ENCODE assay signal across 8 mouse cellular contexts in genomic region chr2:25193330-25193770, GRCm38 (mm10). TPM values are rescaled to one million over a fixed set of nuclear protein-coding genes. Genes with fewer than 3 reads are reported as not detected.
DNase-seq lines count a peak whose midpoint lies in the region; ATAC-seq and TF ChIP-seq lines count a peak whose summit lies in the region.

No protein-coding gene starts in this region.

- H3K9ac ChIP-seq in heart, adult 2 months (ENCODE audit: low read depth, low read length), result no peak overlapping the region
- no peak overlapping the region for H3K9ac ChIP-seq in limb, embryonic 14.5 days (ENCODE audit: low read depth, low read length, severe bottlenecking)
- H3K9ac ChIP-seq in midbrain, embryonic 16.5 days (ENCODE audit: low read depth, low read length), result no peak overlapping the region

- no peak; the same call in 1 of the 2 replicates for TF ChIP-seq POLR2A in heart, adult 2 months (IDR thresholded peaks at IDR 0.05; ENCODE audit: insufficient read depth, low read depth, low read length)
- TF ChIP-seq POLR2A in kidney, adult 2 months (IDR thresholded peaks at IDR 0.05; ENCODE audit: low read depth, low read length), result no peak
- no peak for TF ChIP-seq POLR2A in limb, embryonic 14.5 days (IDR thresholded peaks at IDR 0.05; ENCODE audit: borderline replicate concordance, extremely low read depth, insufficient read depth, insufficient read length)

- no peak overlapping the region for H3K27ac ChIP-seq in embryonic facial prominence, embryonic 10.5 days (replicated peaks)
- H3K27ac ChIP-seq in heart, adult 2 months, result peak overlapping the region; percentile 95
- H3K27ac ChIP-seq in kidney, adult 2 months (ENCODE audit: insufficient read depth, low read depth, low read length), result peak overlapping the region; percentile 21; the same call in 1 of the 2 replicates
- no peak overlapping the region for H3K27ac ChIP-seq in limb, embryonic 14.5 days (replicated peaks; ENCODE audit: low read depth, low read length)
- H3K27ac ChIP-seq in midbrain, embryonic 16.5 days (ENCODE audit: low read length), result no peak overlapping the region

- peak; percentile 71 for DNase-seq in 3134 (ENCODE audit: extremely low read depth, insufficient read length, low spot score)
- DNase-seq in adrenal gland, adult 8-10 months, result peak; percentile 76
- peak; percentile 85 for DNase-seq in embryonic facial prominence, embryonic 10.5 days (ENCODE audit: low spot score)
- DNase-seq in heart, adult 2 months, result peak; percentile 86 to 88
- peak; percentile 94 for DNase-seq in kidney, adult 2 months
- peak; percentile 92 for DNase-seq in limb, embryonic 14.5 days (ENCODE audit: low spot score)
- peak; percentile 61 to 76 for DNase-seq in spleen, postnatal 14 days (ENCODE audit: low spot score in 2 of 2)

- peak; percentile 80 for ATAC-seq in limb, embryonic 14.5 days (ENCODE audit: low FRiP score, low read depth)
- peak; percentile 79 for ATAC-seq in midbrain, embryonic 16.5 days

- H3K4me3 ChIP-seq in embryonic facial prominence, embryonic 10.5 days, result peak overlapping the region; percentile 6; the same call in 1 of the 2 replicates
- peak overlapping the region; percentile 20; the same call in 1 of the 2 replicates for H3K4me3 ChIP-seq in heart, adult 2 months
- no peak overlapping the region for H3K4me3 ChIP-seq in kidney, adult 2 months (ENCODE audit: insufficient read depth, low read depth, low read length)
- H3K4me3 ChIP-seq in limb, embryonic 14.5 days (replicated peaks; ENCODE audit: low read length), result no peak overlapping the region
- no peak overlapping the region for H3K4me3 ChIP-seq in midbrain, embryonic 16.5 days (ENCODE audit: low read depth, low read length)

- H3K27me3 ChIP-seq in embryonic facial prominence, embryonic 10.5 days (replicated peaks; ENCODE audit: low read depth, poor library complexity, severe bottlenecking), result peaks cover 41% of the 10 kb centered on the region
- no peaks in the 10 kb centered on the region for H3K27me3 ChIP-seq in heart, adult 2 months (ENCODE audit: control insufficient read depth, insufficient read depth, low read length)
- H3K27me3 ChIP-seq in kidney, adult 2 months (replicated peaks; ENCODE audit: control insufficient read depth, insufficient read depth, low read length), result no peaks in the 10 kb centered on the region
- peaks cover 21% of the 10 kb centered on the region for H3K27me3 ChIP-seq in limb, embryonic 14.5 days (ENCODE audit: control insufficient read depth, insufficient read depth, low read length)
- peaks cover 21% of the 10 kb centered on the region for H3K27me3 ChIP-seq in midbrain, embryonic 16.5 days (ENCODE audit: control insufficient read depth, insufficient read depth, low read depth, low read length)

- intact Hi-C loops in heart, adult 2 months (cut with DNase I), result loop anchor here (1.0 to 2.0 kb wide), 2 partner anchors 17 to 35 kb away; partner anchors contain the start of gene Nelfb

- peaks cover 32% of the 10 kb centered on the region for H3K4me1 ChIP-seq in embryonic facial prominence, embryonic 10.5 days
- H3K4me1 ChIP-seq in heart, adult 2 months (ENCODE audit: control insufficient read depth, insufficient read depth, low read length), result peaks cover 20% of the 10 kb centered on the region
- H3K4me1 ChIP-seq in kidney, adult 2 months (ENCODE audit: control insufficient read depth, insufficient read depth, low read length), result peaks cover 10% of the 10 kb centered on the region; the same call in 1 of the 2 replicates
- H3K4me1 ChIP-seq in limb, embryonic 14.5 days (ENCODE audit: control insufficient read depth, insufficient read depth, low read length), result 0 out of 2 replicates have a peak, but pooled peaks cover 11% of the 10 kb centered on the region
- H3K4me1 ChIP-seq in midbrain, embryonic 16.5 days (ENCODE audit: control insufficient read depth, insufficient read depth, low read length), result no peaks in the 10 kb centered on the region; the same call in 1 of the 2 replicates

- no peaks in the 10 kb centered on the region for H3K79me2 ChIP-seq in heart, adult 2 months (replicated peaks; ENCODE audit: control insufficient read depth, insufficient read depth, low read length)

- TF ChIP-seq EP300 in heart, adult 2 months (IDR thresholded peaks at IDR 0.05; ENCODE audit: insufficient read depth, low read depth, low read length), result peak; percentile 99

- WGBS in embryonic facial prominence, embryonic 10.5 days, result 2% methylated on average over 6 of the region's 6 CpGs
- 2% methylated on average over 6 of the region's 6 CpGs for WGBS in heart, adult 2 months
- WGBS in kidney, adult 2 months, result 0% methylated on average over 6 of the region's 6 CpGs
- 0% methylated on average over 6 of the region's 6 CpGs for WGBS in limb, embryonic 14.5 days
- WGBS in midbrain, embryonic 16.5 days, result 3% methylated on average over 6 of the region's 6 CpGs

- TF ChIP-seq CTCF in heart, adult 2 months (IDR thresholded peaks at IDR 0.05), result peak; percentile 96
- peak; percentile 99 for TF ChIP-seq CTCF in kidney, adult 2 months (conservative IDR thresholded peaks at IDR 0.05; ENCODE audit: insufficient read depth, insufficient read length, low read depth, low read length)

- H3K36me3 ChIP-seq in embryonic facial prominence, embryonic 10.5 days (replicated peaks), result peaks cover 7% of the 10 kb centered on the region; the same call in 1 of the 2 replicates
- H3K36me3 ChIP-seq in heart, adult 2 months (ENCODE audit: control insufficient read depth, insufficient read depth, low read length), result no peaks in the 10 kb centered on the region
- no peaks in the 10 kb centered on the region for H3K36me3 ChIP-seq in kidney, adult 2 months (ENCODE audit: control insufficient read depth, insufficient read depth, low read length)
- no peaks in the 10 kb centered on the region for H3K36me3 ChIP-seq in limb, embryonic 14.5 days (ENCODE audit: control insufficient read depth, insufficient read depth, low read length)
- no peaks in the 10 kb centered on the region for H3K36me3 ChIP-seq in midbrain, embryonic 16.5 days (ENCODE audit: control insufficient read depth, insufficient read depth, low read length)

- H3K9me3 ChIP-seq in embryonic facial prominence, embryonic 10.5 days, result no peaks in the 10 kb centered on the region
- H3K9me3 ChIP-seq in limb, embryonic 14.5 days (ENCODE audit: control insufficient read depth, low read length), result no peaks in the 10 kb centered on the region
- no peaks in the 10 kb centered on the region for H3K9me3 ChIP-seq in midbrain, embryonic 16.5 days (replicated peaks; ENCODE audit: control insufficient read depth, low read length, poor library complexity, severe bottlenecking)

- peak overlapping the region; percentile 2; the same call in 1 of the 2 replicates for H3K4me2 ChIP-seq in limb, embryonic 14.5 days (replicated peaks; ENCODE audit: low read depth, low read length, severe bottlenecking)
- H3K4me2 ChIP-seq in midbrain, embryonic 16.5 days (ENCODE audit: low read length), result no peak overlapping the region

RNA-seq across cellular contexts. Expression of gene Tor4a, which starts 3.3 kb away (rescaled TPM):
- total RNA-seq in adrenal gland, adult 8-10 months (2022), result 10 to 100 TPM; 27.4 to 35.0 (median 31.7) TPM
- 2.2 and 2.4 TPM in 2 replicates for polyA plus RNA-seq in embryonic facial prominence, embryonic 10.5 days (2016; fragmentation: Nextera tagmentation; extraction: Ambion mirVana)
- total RNA-seq in heart, adult 2 months (2021), result 1 to 10 TPM; 4.3 to 4.9 TPM
- polyA plus RNA-seq in heart, adult 2 months (2012; rRNA removed), result 6.8 and 9.4 TPM in 2 replicates
- polyA plus RNA-seq in kidney, adult 2 months (2012; rRNA removed), result 21.8 and 26.9 TPM in 2 replicates
- 5.9 and 6.4 TPM in 2 replicates for polyA plus RNA-seq in limb, embryonic 14.5 days (2012; rRNA removed)
- polyA plus RNA-seq in limb, embryonic 14.5 days (2014; fragmentation: Nextera tagmentation; extraction: Ambion mirVana), result 8.1 and 8.5 TPM in 2 replicates
- polyA plus RNA-seq in midbrain, embryonic 16.5 days (2015; fragmentation: Nextera tagmentation; extraction: Ambion mirVana), result 1.2 and 1.4 TPM in 2 replicates

RNA-seq across cellular contexts. Expression of gene Nrarp, which starts 12.8 kb away (rescaled TPM):
- total RNA-seq in adrenal gland, adult 8-10 months (2022), result 1 to 10 TPM; 2.4 to 3.5 (median 2.7) TPM
- polyA plus RNA-seq in embryonic facial prominence, embryonic 10.5 days (2016; fragmentation: Nextera tagmentation; extraction: Ambion mirVana), result 19.8 and 26.6 TPM in 2 replicates
- 1 to 10 TPM; 6.2 to 7.4 TPM for total RNA-seq in heart, adult 2 months (2021)
- 10.2 and 11.2 TPM in 2 replicates for polyA plus RNA-seq in heart, adult 2 months (2012; rRNA removed)
- 5.7 and 7.8 TPM in 2 replicates for polyA plus RNA-seq in kidney, adult 2 months (2012; rRNA removed)
- 34.0 and 34.1 TPM in 2 replicates for polyA plus RNA-seq in limb, embryonic 14.5 days (2012; rRNA removed)
- 27.7 and 28.2 TPM in 2 replicates for polyA plus RNA-seq in limb, embryonic 14.5 days (2014; fragmentation: Nextera tagmentation; extraction: Ambion mirVana)
- polyA plus RNA-seq in midbrain, embryonic 16.5 days (2015; fragmentation: Nextera tagmentation; extraction: Ambion mirVana), result 13.1 and 15.0 TPM in 2 replicates

RNA-seq across cellular contexts. Expression of gene Nelfb, which starts 17.9 kb away (rescaled TPM):
- total RNA-seq in adrenal gland, adult 8-10 months (2022), result 10 to 100 TPM; 59.6 to 74.9 (median 68.6) TPM
- polyA plus RNA-seq in embryonic facial prominence, embryonic 10.5 days (2016; fragmentation: Nextera tagmentation; extraction: Ambion mirVana), result 124 and 125 TPM in 2 replicates
- total RNA-seq in heart, adult 2 months (2021), result 10 to 100 TPM; 37.4 TPM
- 47.0 and 86.7 TPM in 2 replicates for polyA plus RNA-seq in heart, adult 2 months (2012; rRNA removed)
- 62.6 and 70.5 TPM in 2 replicates for polyA plus RNA-seq in kidney, adult 2 months (2012; rRNA removed)
- polyA plus RNA-seq in limb, embryonic 14.5 days (2012; rRNA removed), result 84.4 and 98.3 TPM in 2 replicates
- polyA plus RNA-seq in limb, embryonic 14.5 days (2014; fragmentation: Nextera tagmentation; extraction: Ambion mirVana), result 88.4 and 106 TPM in 2 replicates
- 116 and 117 TPM in 2 replicates for polyA plus RNA-seq in midbrain, embryonic 16.5 days (2015; fragmentation: Nextera tagmentation; extraction: Ambion mirVana)

RNA-seq across cellular contexts. Expression of gene Stpg3, which starts 21.1 kb away (rescaled TPM):
- not detected for total RNA-seq in adrenal gland, adult 8-10 months (2022)
- polyA plus RNA-seq in embryonic facial prominence, embryonic 10.5 days (2016; fragmentation: Nextera tagmentation; extraction: Ambion mirVana), result not detected in 2 replicates
- total RNA-seq in heart, adult 2 months (2021), result not detected
- 0.20 TPM in 1 of 2 replicates, not detected in the other for polyA plus RNA-seq in heart, adult 2 months (2012; rRNA removed)
- 0.42 and 0.68 TPM in 2 replicates for polyA plus RNA-seq in kidney, adult 2 months (2012; rRNA removed)
- polyA plus RNA-seq in limb, embryonic 14.5 days (2012; rRNA removed), result not detected in 2 replicates
- not detected in 2 replicates for polyA plus RNA-seq in limb, embryonic 14.5 days (2014; fragmentation: Nextera tagmentation; extraction: Ambion mirVana)
- polyA plus RNA-seq in midbrain, embryonic 16.5 days (2015; fragmentation: Nextera tagmentation; extraction: Ambion mirVana), result not detected in 2 replicates

RNA-seq across cellular contexts. Expression of gene Fam166a, which starts 25.2 kb away (rescaled TPM):
- under 1 TPM in 1 of 4 experiments, not detected in 3; 0.27 TPM for total RNA-seq in adrenal gland, adult 8-10 months (2022)
- polyA plus RNA-seq in embryonic facial prominence, embryonic 10.5 days (2016; fragmentation: Nextera tagmentation; extraction: Ambion mirVana), result 0.74 and 1.4 TPM in 2 replicates
- not detected for total RNA-seq in heart, adult 2 months (2021)
- polyA plus RNA-seq in heart, adult 2 months (2012; rRNA removed), result 0.21 TPM in 1 of 2 replicates, not detected in the other
- 0.55 and 0.58 TPM in 2 replicates for polyA plus RNA-seq in kidney, adult 2 months (2012; rRNA removed)
- not detected in 2 replicates for polyA plus RNA-seq in limb, embryonic 14.5 days (2012; rRNA removed)
- polyA plus RNA-seq in limb, embryonic 14.5 days (2014; fragmentation: Nextera tagmentation; extraction: Ambion mirVana), result 0.17 TPM in 1 of 2 replicates, not detected in the other
- polyA plus RNA-seq in midbrain, embryonic 16.5 days (2015; fragmentation: Nextera tagmentation; extraction: Ambion mirVana), result 0.43 TPM in 1 of 2 replicates, not detected in the other

Comparison
In these comparisons a context has a peak if more than half of its experiments do, and no peak if none do; other contexts are left out.
1. H3K27ac ChIP-seq: peak in heart, adult 2 months (single experiment) and kidney, adult 2 months (single experiment); none in embryonic facial prominence, embryonic 10.5 days (single experiment), limb, embryonic 14.5 days (single experiment) and midbrain, embryonic 16.5 days (single experiment).
2. H3K4me3 ChIP-seq: peak in embryonic facial prominence, embryonic 10.5 days (single experiment) and heart, adult 2 months (single experiment); none in kidney, adult 2 months (single experiment), limb, embryonic 14.5 days (single experiment) and midbrain, embryonic 16.5 days (single experiment).
3. Peak in every context shown above with its lines, with median percentiles within 50 percentile points of each other: DNase-seq.